Mouse (Mus musculus) MEL (cell line): Measurements from ENCODE around the gene Spef2. TPM values are rescaled to one million over a fixed set of nuclear protein-coding genes. Genes with fewer than 3 reads are reported as not detected.
A peak's percentile ranks its signal among the peaks of the same experiment; 100 is the strongest.

Experiments used
- DNase-seq: peaks from one replicate; pipeline ENCODE4 v3.0.0; 2011; ENCODE audit warnings: low read depth, low spot score
- H3K27ac ChIP-seq: 2 replicates; pipeline ENCODE4 v1.5.1; 2012; ENCODE audit warnings: low read depth, mild to moderate bottlenecking, control low read depth, low read length, moderate library complexity; ENCODE audit not compliant: control insufficient read depth
- H3K27me3 ChIP-seq, 2 experiments: fragments of 150-350 bp in 1 of 2; sonication (generic) in 1 of 2; 2 replicates each; pipeline ENCODE4 v1.6.1; 2012; ENCODE audit warnings: low read length in 2 of 2, mild to moderate bottlenecking in 2 of 2, improper control_type of control experiment in 1 of 2, moderate library complexity in 1 of 2; ENCODE audit not compliant: insufficient read depth in 2 of 2, control insufficient read depth in 1 of 2
- H3K36me3 ChIP-seq, 2 experiments: 2 replicates each; pipeline ENCODE4 v1.6.1; 2012 to 2014; ENCODE audit warnings: low read length in 2 of 2, improper control_type of control experiment in 1 of 2, inconsistent platforms in 1 of 2, mild to moderate bottlenecking in 1 of 2; ENCODE audit not compliant: insufficient read depth in 2 of 2, control insufficient read depth in 1 of 2
- H3K4me1 ChIP-seq, 2 experiments: fragments of 150-350 bp in 1 of 2; sonication (generic) in 1 of 2; 2 replicates each; pipeline ENCODE4 v1.6.1; 2012; ENCODE audit warnings: low read length in 2 of 2, improper control_type of control experiment in 1 of 2, mild to moderate bottlenecking in 1 of 2; ENCODE audit not compliant: insufficient read depth in 2 of 2, control insufficient read depth in 1 of 2
- H3K4me3 ChIP-seq, 2 experiments: fragments of 150-350 bp in 1 of 2; sonication (generic) in 1 of 2; 2 replicates each; pipeline ENCODE4 v1.5.1; 2012; ENCODE audit warnings: low read depth in 2 of 2, low read length in 2 of 2, mild to moderate bottlenecking in 2 of 2, moderate library complexity in 2 of 2, control low read depth in 1 of 2, improper control_type of control experiment in 1 of 2; ENCODE audit not compliant: control insufficient read depth in 1 of 2, insufficient read depth in 1 of 2
- H3K79me2 ChIP-seq: 2 replicates; pipeline ENCODE4 v1.6.1; 2012; ENCODE audit warnings: mild to moderate bottlenecking, low read length, moderate library complexity; ENCODE audit not compliant: control insufficient read depth, poor library complexity, insufficient read depth
- H3K9ac ChIP-seq: 2 replicates; pipeline ENCODE4 v1.6.1; 2012; ENCODE audit warnings: low read depth, mild to moderate bottlenecking, control low read depth, low read length, moderate library complexity; ENCODE audit not compliant: control insufficient read depth, poor library complexity, severe bottlenecking
- H3K9me3 ChIP-seq: fragments of 150-350 bp; sonication (generic); replicated peaks from 2 replicates; pipeline ENCODE4 v1.6.1; 2012; ENCODE audit warnings: mild to moderate bottlenecking, low read length, improper control_type of control experiment, moderate library complexity; ENCODE audit not compliant: insufficient read depth
- BHLHE40 ChIP-seq: IDR thresholded peaks from 2 replicates; pipeline ENCODE4 v1.6.1; 2012; ENCODE audit warnings: low read depth, mild to moderate bottlenecking, inconsistent platforms, low read length, improper control_type of control experiment, borderline replicate concordance
- CHD1 ChIP-seq: IDR thresholded peaks from 2 replicates; pipeline ENCODE4 v1.6.1; 2012; ENCODE audit warnings: low read depth, mild to moderate bottlenecking, inconsistent platforms, low read length, improper control_type of control experiment
- CHD2 ChIP-seq: IDR thresholded peaks from 2 replicates; pipeline ENCODE4 v1.6.1; 2011; ENCODE audit warnings: low read length, improper control_type of control experiment
- CTCF ChIP-seq, 3 experiments: IDR thresholded peaks in 2 of 3; conservative IDR thresholded peaks in 1 of 3; 2 replicates each; pipeline ENCODE4 v1.5.1; 2011 to 2012; ENCODE audit warnings: low read length in 3 of 3, low read depth in 2 of 3, mild to moderate bottlenecking in 2 of 3, improper control_type of control experiment in 1 of 3, inconsistent platforms in 1 of 3, mixed read lengths in 1 of 3, moderate library complexity in 1 of 3; ENCODE audit not compliant: control insufficient read depth in 1 of 3, insufficient read depth in 1 of 3, poor library complexity in 1 of 3, severe bottlenecking in 1 of 3
- E2F4 ChIP-seq: IDR thresholded peaks from 2 replicates; pipeline ENCODE4 v1.6.1; 2011; ENCODE audit warnings: low read depth, low read length, improper control_type of control experiment, borderline replicate concordance
- ELF1 ChIP-seq: IDR thresholded peaks from 2 replicates; pipeline ENCODE4 v1.6.1; 2014; ENCODE audit warnings: low read depth, mild to moderate bottlenecking, inconsistent platforms, low read length, improper control_type of control experiment, moderate library complexity
- EP300 ChIP-seq, 2 experiments: IDR thresholded peaks; 2 replicates each; pipeline ENCODE4 v1.6.1; 2011; ENCODE audit warnings: improper control_type of control experiment in 2 of 2, low read length in 2 of 2, low read depth in 1 of 2, mild to moderate bottlenecking in 1 of 2
- GABPA ChIP-seq: IDR thresholded peaks from 2 replicates; pipeline ENCODE4 v1.6.1; 2012; ENCODE audit warnings: low read depth, mild to moderate bottlenecking, inconsistent platforms, low read length, improper control_type of control experiment, moderate library complexity
- GATA1 ChIP-seq: IDR thresholded peaks from 2 replicates; pipeline ENCODE4 v1.6.1; 2011; ENCODE audit warnings: low read depth, low read length, improper control_type of control experiment
- HCFC1 ChIP-seq: IDR thresholded peaks from 2 replicates; pipeline ENCODE4 v1.6.1; 2012; ENCODE audit warnings: low read depth, mild to moderate bottlenecking, inconsistent platforms, low read length, improper control_type of control experiment, moderate library complexity
- JUND ChIP-seq: IDR thresholded peaks from 2 replicates; pipeline ENCODE4 v1.6.1; 2011; ENCODE audit warnings: low read depth, mild to moderate bottlenecking, improper control_type of control experiment, low read length
- MAX ChIP-seq: IDR thresholded peaks from 2 replicates; pipeline ENCODE4 v1.6.1; 2011; ENCODE audit warnings: low read length, improper control_type of control experiment
- NELFE ChIP-seq: IDR thresholded peaks from 2 replicates; pipeline ENCODE4 v1.6.1; 2011; ENCODE audit warnings: low read depth, low read length, improper control_type of control experiment
- RAD21 ChIP-seq: IDR thresholded peaks from 2 replicates; pipeline ENCODE4 v1.6.1; 2011; ENCODE audit warnings: mild to moderate bottlenecking, low read depth, low read length, improper control_type of control experiment
- SIN3A ChIP-seq: IDR thresholded peaks from 2 replicates; pipeline ENCODE4 v1.6.1; 2012; ENCODE audit warnings: low read length, improper control_type of control experiment, inconsistent platforms
- SMC3 ChIP-seq: IDR thresholded peaks from 2 replicates; pipeline ENCODE4 v1.6.1; 2011; ENCODE audit warnings: low read depth, low read length, improper control_type of control experiment
- TAL1 ChIP-seq: IDR thresholded peaks from 2 replicates; pipeline ENCODE4 v1.6.1; 2012; ENCODE audit warnings: mild to moderate bottlenecking, inconsistent platforms, low read length, moderate library complexity, mixed read lengths
- TBP ChIP-seq: IDR thresholded peaks from 2 replicates; pipeline ENCODE4 v1.8.0; 2011; ENCODE audit warnings: low read depth, low read length, improper control_type of control experiment
- UBTF ChIP-seq: IDR thresholded peaks from 2 replicates; pipeline ENCODE4 v1.6.1; 2012; ENCODE audit warnings: low read depth, mild to moderate bottlenecking, inconsistent platforms, low read length, improper control_type of control experiment, moderate library complexity, borderline replicate concordance; ENCODE audit not compliant: insufficient read depth
- USF1 ChIP-seq: IDR thresholded peaks from 2 replicates; pipeline ENCODE4 v1.6.1; 2014; ENCODE audit warnings: low read depth, mild to moderate bottlenecking, inconsistent platforms, low read length, improper control_type of control experiment, moderate library complexity
- ZC3H11A ChIP-seq: IDR thresholded peaks from 2 replicates; pipeline ENCODE4 v1.6.1; 2012; ENCODE audit warnings: low read depth, mild to moderate bottlenecking, inconsistent platforms, low read length, improper control_type of control experiment
- ZKSCAN1 ChIP-seq: IDR thresholded peaks from 2 replicates; pipeline ENCODE4 v1.6.1; 2012; ENCODE audit warnings: low read depth, mild to moderate bottlenecking, inconsistent platforms, low read length, improper control_type of control experiment, moderate library complexity
- ZMIZ1 ChIP-seq: IDR thresholded peaks from 2 replicates; pipeline ENCODE4 v1.6.1; 2012; ENCODE audit warnings: low read depth, mild to moderate bottlenecking, inconsistent platforms, low read length, improper control_type of control experiment, moderate library complexity
- ZNF384 ChIP-seq: IDR thresholded peaks from 2 replicates; pipeline ENCODE4 v1.6.1; 2012; ENCODE audit warnings: low read depth, mild to moderate bottlenecking, inconsistent platforms, low read length, improper control_type of control experiment
- polyA plus RNA-seq, 2 experiments: library from polyadenylated mRNA; stranded (reverse) in 1 of 2; unstranded in 1 of 2; fragments of >175 nt in 1 of 2; fragments of >200 nt in 1 of 2; gene quantifications; 2 replicates each; pipeline versions ENCODE4 v1.2.1 to v1.2.4; 2012; ENCODE audit warnings: low replicate concordance in 2 of 2, low read depth in 1 of 2; ENCODE audit not compliant: insufficient read length in 2 of 2, insufficient read depth in 1 of 2, missing spikeins in 1 of 2
- total RNA-seq: library from RNA; depleted of rRNA; stranded (reverse); fragments of 300-350 nt; gene quantifications from 2 replicates; pipeline ENCODE4 v1.2.3, GENCODE M21; 2012; rRNA removed

The Spef2 gene
- total RNA-seq, result 0.08 TPM in 1 of 2 replicates, not detected in the other
- not detected for polyA plus RNA-seq

DNA sequence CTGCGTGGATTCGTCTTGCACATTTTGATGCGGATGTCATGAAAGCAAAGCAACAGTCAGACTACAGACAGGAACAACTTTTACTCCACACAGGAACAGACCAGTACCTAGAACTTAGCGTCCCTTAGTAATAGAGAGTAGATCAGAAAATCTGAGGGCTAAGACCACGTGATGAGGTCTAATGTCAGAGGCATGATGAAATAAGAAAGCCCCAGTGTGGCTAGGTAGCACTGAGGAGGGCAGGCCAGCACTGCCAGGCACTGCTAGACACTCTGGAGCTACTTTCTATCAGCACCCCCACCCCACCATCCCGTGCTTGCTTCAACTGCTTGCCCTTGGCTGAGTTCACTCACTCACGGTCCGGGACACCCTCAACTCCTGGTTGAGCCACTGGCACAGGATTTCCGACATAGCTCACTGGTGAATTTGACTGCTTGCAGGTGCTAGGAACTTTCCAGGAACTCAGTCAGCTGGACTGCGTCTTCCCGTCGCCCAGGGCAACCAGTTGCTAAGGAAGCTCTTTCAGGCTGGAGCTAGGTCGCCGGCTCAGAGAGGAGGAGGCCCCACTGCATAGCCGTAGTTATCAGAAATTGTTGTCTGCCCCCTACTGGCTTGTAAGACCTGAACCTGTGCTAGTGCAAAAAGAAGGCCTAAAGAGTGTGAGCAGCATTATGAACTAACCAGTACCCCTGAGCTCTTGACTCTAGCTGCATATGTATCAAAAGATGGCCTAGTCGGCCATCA lies at the start of gene Spef2:
TSS of gene Spef2 (minus strand) at position 510 of the 744 bp plus-strand sequence.
- H3K27ac ChIP-seq, result no peak within 1 kb of the TSS
- peaks cover 0 to 2% of the 10 kb centered on the region in 2 experiments; a peak in 2 of 4 replicates for H3K27me3 ChIP-seq
- peak; percentile 67 for DNase-seq
- no peaks in the 10 kb centered on the region for H3K9me3 ChIP-seq
- no peak within 1 kb of the TSS for H3K4me3 ChIP-seq
- H3K79me2 ChIP-seq, result no peaks in the 10 kb centered on the region
- no peaks in the 10 kb centered on the region for H3K36me3 ChIP-seq
- TF ChIP-seq ZMIZ1 (no peak), TAL1 (no peak), TBP (no peak), CTCF (IDR thresholded peaks at IDR 0.05 in 2 of 3, conservative IDR thresholded peaks at IDR 0.05 in 1 of 3; ENCODE audit: control insufficient read depth in 1 of 3, insufficient read depth in 1 of 3, low read depth in 2 of 3, low read length in 3 of 3, poor library complexity in 1 of 3, severe bottlenecking in 1 of 3) (peak in 2 of 3 experiments; percentile 30 to 65; a peak in 3 of 6 replicates), ZNF384 (no peak), ZC3H11A (peak; percentile 76), SMC3 (peak; percentile 78), SIN3A (peak; percentile 51), USF1 (peak; percentile 48; the same call in 1 of the 2 replicates), RAD21 (peak; percentile 66), CHD2 (no peak), NELFE (no peak), JUND (no peak)
- TF ChIP-seq, all 39 proteins: peak for 6
- H3K4me1 ChIP-seq, result no peaks in the 10 kb centered on the region
- H3K9ac ChIP-seq, result no peak within 1 kb of the TSS

DNA sequence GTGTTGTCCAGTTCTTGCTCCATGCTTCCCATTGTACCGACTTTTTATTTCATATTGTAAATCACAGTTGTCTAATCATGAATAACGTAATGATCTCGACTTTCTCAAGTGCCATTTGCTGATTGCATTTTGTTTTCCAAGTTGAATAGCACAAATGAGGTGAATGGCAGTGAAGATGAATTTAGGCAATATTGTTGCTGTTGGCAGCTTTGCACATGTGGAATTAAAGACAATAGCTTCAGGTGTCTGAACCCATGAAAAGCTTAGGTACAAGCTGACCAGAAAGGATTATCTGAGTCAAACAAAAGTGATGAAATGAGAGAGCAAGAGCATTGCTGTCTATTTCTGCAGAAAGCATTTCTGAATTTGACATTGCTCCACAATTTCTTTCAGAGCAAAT lies 45.5 kb upstream of the Spef2 start:
- Histone ChIP-seq H3K27me3 (peaks cover 0 to 3% of the 10 kb centered on the region in 2 experiments; a peak in 2 of 4 replicates), H3K79me2 (no peaks in the 10 kb centered on the region), H3K4me1 (no peaks in the 10 kb centered on the region), H3K36me3 (no peaks in the 10 kb centered on the region), H3K9me3 (no peaks in the 10 kb centered on the region), H3K27ac (no peak overlapping the region), H3K9ac (no peak overlapping the region), H3K4me3 (no peak overlapping the region)
- TF ChIP-seq ZKSCAN1 (no peak), ZMIZ1 (no peak), TAL1 (no peak), GATA1 (no peak), HCFC1 (no peak), ZNF384 (no peak), EP300 (IDR thresholded peaks at IDR 0.05; ENCODE audit: low read depth in 1 of 2, low read length in 2 of 2) (no peak), NELFE (no peak), RAD21 (no peak), E2F4 (no peak), CHD1 (no peak), GABPA (no peak), BHLHE40 (no peak), UBTF (no peak), MAX (no peak), USF1 (no peak), ELF1 (no peak)
- DNase-seq, result no peak
